Mouse (Mus musculus): ENCODE data around the gene Hamp2. TPM values are rescaled to one million over a fixed set of nuclear protein-coding genes. Genes with fewer than 3 reads are reported as not detected.
A peak's percentile ranks its signal among the peaks of the same experiment; 100 is the strongest.

Hamp2 gene
- polyA plus RNA-seq, 1 experiment, result 18.2 TPM

DNA sequence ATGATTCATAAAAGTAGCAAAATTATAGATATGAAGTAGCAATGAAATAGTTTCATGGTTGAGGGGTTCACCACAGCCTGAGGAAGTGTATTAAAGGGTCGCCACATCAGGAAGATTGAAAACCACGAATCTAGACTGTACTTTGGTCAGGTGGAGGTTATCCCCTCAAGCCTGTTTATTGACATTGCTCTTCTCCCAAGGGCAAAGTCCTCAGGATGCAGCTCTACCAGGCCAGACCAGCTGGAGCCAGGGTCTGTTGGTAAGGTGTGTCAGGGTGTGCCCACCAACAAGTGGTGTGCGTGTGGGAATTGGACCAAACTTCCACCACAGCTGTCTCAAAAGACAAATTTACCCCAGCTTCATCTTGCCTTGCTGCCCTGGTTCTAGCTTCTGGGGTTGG, 29.3 kb downstream of the Hamp2 start:
- WGBS, result 18% methylated on average over 3 of the region's 3 CpGs
- DNase-seq (ENCODE audit: low read depth in 1 of 2, low spot score in 2 of 2), result no peak
- Histone ChIP-seq H3K4me1 (ENCODE audit: control insufficient read depth, insufficient read depth, insufficient read length) (peaks cover 35% of the 10 kb centered on the region; the same call in 1 of the 2 replicates), H3K27me3 (ENCODE audit: control insufficient read depth, insufficient read depth, low read length) (no peaks in the 10 kb centered on the region), H3K36me3 (ENCODE audit: control insufficient read depth, insufficient read depth, low read length) (no peaks in the 10 kb centered on the region), H3K27ac (ENCODE audit: insufficient read depth, low read length) (peak overlapping the region; percentile 31), H3K4me3 (ENCODE audit: extremely low read depth, insufficient read depth, insufficient read length) (no peak overlapping the region)
- TF ChIP-seq CTCF (IDR thresholded peaks at IDR 0.05; ENCODE audit: extremely low read depth, insufficient read depth, insufficient read length, insufficient replicate concordance) (no peak), POLR2A (IDR thresholded peaks at IDR 0.05; ENCODE audit: low read depth, low read length) (no peak)

DNA sequence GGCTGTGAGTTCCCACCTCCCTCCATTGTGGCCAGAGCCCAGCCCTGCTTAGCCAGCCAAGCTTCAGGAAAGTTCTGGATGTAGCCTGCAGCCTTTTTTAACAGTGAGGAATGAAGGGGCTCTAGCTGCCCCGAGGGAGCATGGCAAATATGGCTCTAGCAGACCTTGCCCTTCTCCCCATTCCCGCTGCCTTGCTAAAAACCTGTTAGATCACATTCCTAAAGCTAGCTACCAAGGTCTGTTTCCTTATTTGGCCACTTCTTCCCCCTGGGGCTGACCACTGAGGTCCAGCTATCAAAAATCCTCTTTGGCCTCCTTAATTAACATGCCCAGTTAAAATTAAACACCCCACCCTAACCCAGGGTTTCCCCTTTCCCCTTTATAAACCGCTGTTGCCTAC, 32.0 kb downstream of the Hamp2 start:
- Histone ChIP-seq H3K27ac (ENCODE audit: insufficient read depth, low read length) (peak overlapping the region; percentile 94; the same call in 1 of the 2 replicates), H3K27me3 (ENCODE audit: control insufficient read depth, insufficient read depth, low read length) (no peaks in the 10 kb centered on the region), H3K36me3 (ENCODE audit: control insufficient read depth, insufficient read depth, low read length) (no peaks in the 10 kb centered on the region), H3K4me3 (ENCODE audit: extremely low read depth, insufficient read depth, insufficient read length) (no peak overlapping the region), H3K4me1 (ENCODE audit: control insufficient read depth, insufficient read depth, insufficient read length) (peaks cover 56% of the 10 kb centered on the region)
- TF ChIP-seq POLR2A (IDR thresholded peaks at IDR 0.05; ENCODE audit: low read depth, low read length) (no peak), CTCF (IDR thresholded peaks at IDR 0.05; ENCODE audit: extremely low read depth, insufficient read depth, insufficient read length, insufficient replicate concordance) (no peak)
- no peak for DNase-seq (ENCODE audit: low read depth in 1 of 2, low spot score in 2 of 2)
- WGBS, result 75% methylated on average over 3 of the region's 3 CpGs

DNA sequence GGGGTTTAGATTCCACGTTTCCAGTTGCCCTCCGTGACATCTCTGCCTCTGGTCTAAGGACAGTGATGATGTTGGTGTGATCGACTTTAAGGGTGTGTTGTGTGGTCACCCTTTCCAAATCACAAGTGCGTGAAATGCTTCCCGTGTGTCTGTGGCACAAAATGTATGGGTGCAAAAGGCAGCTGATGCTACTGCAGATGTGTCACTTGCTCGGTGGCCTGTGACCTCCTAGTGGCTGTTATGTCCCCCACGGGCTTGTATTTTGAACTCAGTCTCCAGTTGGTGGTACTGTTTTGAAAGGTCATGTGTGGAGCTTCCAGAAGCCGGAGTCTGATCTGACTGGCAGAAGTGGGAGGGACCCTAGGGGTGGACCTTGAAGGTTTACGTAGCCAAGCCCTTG, 32.7 kb downstream of the Hamp2 start:
- Histone ChIP-seq H3K4me1 (ENCODE audit: control insufficient read depth, insufficient read depth, insufficient read length) (peaks cover 59% of the 10 kb centered on the region), H3K27me3 (ENCODE audit: control insufficient read depth, insufficient read depth, low read length) (no peaks in the 10 kb centered on the region), H3K27ac (ENCODE audit: insufficient read depth, low read length) (peak overlapping the region; percentile 94), H3K4me3 (ENCODE audit: extremely low read depth, insufficient read depth, insufficient read length) (no peak overlapping the region), H3K36me3 (ENCODE audit: control insufficient read depth, insufficient read depth, low read length) (no peaks in the 10 kb centered on the region)
- TF ChIP-seq CTCF (IDR thresholded peaks at IDR 0.05; ENCODE audit: extremely low read depth, insufficient read depth, insufficient read length, insufficient replicate concordance) (no peak), POLR2A (IDR thresholded peaks at IDR 0.05; ENCODE audit: low read depth, low read length) (no peak)
- 66% methylated on average over 9 of the region's 9 CpGs for WGBS
- no peak for DNase-seq (ENCODE audit: low read depth in 1 of 2, low spot score in 2 of 2)

DNA sequence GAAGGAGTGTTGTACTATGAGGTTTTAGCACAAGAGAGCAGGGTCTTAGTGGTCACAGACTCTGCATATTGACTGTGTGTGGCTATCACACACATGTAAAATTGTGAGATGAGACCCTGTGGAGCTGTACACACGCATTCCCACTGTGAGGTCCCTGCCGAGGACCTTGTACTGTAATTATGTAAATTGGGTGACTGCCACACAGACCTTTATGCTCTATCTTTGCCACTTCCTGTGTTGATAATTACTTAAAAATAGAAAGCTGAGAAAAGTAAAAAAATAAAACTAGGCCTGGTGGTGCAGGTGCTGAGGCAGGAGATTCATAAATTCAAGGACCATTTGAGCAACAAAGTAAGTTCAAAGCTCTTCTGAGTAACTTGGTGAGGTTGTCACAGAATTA, 33.8 kb downstream of the Hamp2 start:
- 7% methylated on average over 2 of the region's 2 CpGs for WGBS
- no peak overlapping the region for H3K4me3 ChIP-seq (ENCODE audit: extremely low read depth, insufficient read depth, insufficient read length)
- no peaks in the 10 kb centered on the region for H3K27me3 ChIP-seq (ENCODE audit: control insufficient read depth, insufficient read depth, low read length)
- no peaks in the 10 kb centered on the region for H3K36me3 ChIP-seq (ENCODE audit: control insufficient read depth, insufficient read depth, low read length)
- DNase-seq (ENCODE audit: low read depth in 1 of 2, low spot score in 2 of 2), result no peak
- H3K27ac ChIP-seq (ENCODE audit: insufficient read depth, low read length), result peak overlapping the region; percentile 94
- TF ChIP-seq POLR2A (IDR thresholded peaks at IDR 0.05; ENCODE audit: low read depth, low read length), result peak; percentile 57; the same call in 1 of the 2 replicates
- TF ChIP-seq CTCF (IDR thresholded peaks at IDR 0.05; ENCODE audit: extremely low read depth, insufficient read depth, insufficient read length, insufficient replicate concordance), result no peak
- peaks cover 67% of the 10 kb centered on the region for H3K4me1 ChIP-seq (ENCODE audit: control insufficient read depth, insufficient read depth, insufficient read length)

DNA sequence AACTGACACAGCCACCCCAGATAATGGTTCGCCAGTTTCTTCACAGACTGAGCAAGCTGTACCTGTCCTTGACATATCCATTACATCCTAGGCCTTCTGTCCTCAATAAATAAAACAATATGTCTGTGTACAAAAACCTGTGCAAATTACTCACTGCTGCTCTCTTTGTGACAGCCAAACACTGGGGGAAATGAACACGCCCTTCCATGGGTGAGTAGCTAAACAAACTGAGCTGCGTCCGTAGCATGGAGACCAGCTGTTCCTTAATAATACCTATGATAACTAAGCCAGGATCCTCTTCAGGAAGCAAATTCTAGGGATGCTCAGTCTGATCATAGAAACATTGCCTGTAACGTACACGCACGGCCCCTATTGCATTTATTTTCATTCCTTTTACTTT, 35.7 kb downstream of the Hamp2 start:
- H3K27ac ChIP-seq (ENCODE audit: insufficient read depth, low read length), result peak overlapping the region; percentile 84
- no peaks in the 10 kb centered on the region for H3K36me3 ChIP-seq (ENCODE audit: control insufficient read depth, insufficient read depth, low read length)
- peaks cover 67% of the 10 kb centered on the region for H3K4me1 ChIP-seq (ENCODE audit: control insufficient read depth, insufficient read depth, insufficient read length)
- no peak for TF ChIP-seq CTCF (IDR thresholded peaks at IDR 0.05; ENCODE audit: extremely low read depth, insufficient read depth, insufficient read length, insufficient replicate concordance)
- no peak for TF ChIP-seq POLR2A (IDR thresholded peaks at IDR 0.05; ENCODE audit: low read depth, low read length)
- DNase-seq (ENCODE audit: low read depth in 1 of 2, low spot score in 2 of 2), result no peak
- no peaks in the 10 kb centered on the region for H3K27me3 ChIP-seq (ENCODE audit: control insufficient read depth, insufficient read depth, low read length)
- WGBS, result 63% methylated on average over 7 of the region's 7 CpGs
- H3K4me3 ChIP-seq (ENCODE audit: extremely low read depth, insufficient read depth, insufficient read length), result no peak overlapping the region

DNA sequence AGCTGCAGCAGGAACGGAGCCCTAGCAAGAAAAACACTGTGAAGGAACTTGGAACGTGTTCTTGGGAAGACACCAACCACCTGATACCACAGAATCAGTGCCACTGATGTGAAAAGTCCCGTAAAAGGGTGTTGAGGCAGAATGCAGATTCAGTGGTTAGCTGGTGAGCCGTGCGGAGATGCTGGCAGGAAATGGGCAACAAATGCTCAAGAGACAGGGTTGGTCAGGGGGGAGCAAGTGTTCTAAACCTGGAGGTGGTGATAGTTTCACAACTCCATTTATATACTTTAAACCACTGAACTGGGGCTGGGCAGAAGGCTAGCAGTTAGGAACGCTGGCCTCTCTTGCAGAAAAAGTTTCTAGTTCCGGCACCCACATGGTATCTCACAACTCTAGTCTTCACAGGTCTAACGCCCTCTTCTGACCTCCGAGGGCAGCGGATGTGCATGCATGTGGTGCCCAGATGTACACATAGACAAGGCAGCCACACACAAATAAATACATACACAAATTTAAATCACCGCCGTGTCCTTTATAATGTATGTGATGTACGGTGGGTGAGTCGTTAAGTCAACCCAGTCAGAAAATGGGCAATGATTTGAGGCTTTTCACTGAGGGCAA, 36.8 kb downstream of the Hamp2 start:
- H3K36me3 ChIP-seq (ENCODE audit: control insufficient read depth, insufficient read depth, low read length), result no peaks in the 10 kb centered on the region
- H3K4me1 ChIP-seq (ENCODE audit: control insufficient read depth, insufficient read depth, insufficient read length), result peaks cover 62% of the 10 kb centered on the region
- H3K27ac ChIP-seq (ENCODE audit: insufficient read depth, low read length), result peak overlapping the region; percentile 96
- DNase-seq (ENCODE audit: low read depth in 1 of 2, low spot score in 2 of 2), result peak; percentile 76 to 81
- WGBS, result 15% methylated on average over 14 of the region's 14 CpGs
- no peak; the same call in 1 of the 2 replicates for TF ChIP-seq POLR2A (IDR thresholded peaks at IDR 0.05; ENCODE audit: low read depth, low read length)
- TF ChIP-seq CTCF (IDR thresholded peaks at IDR 0.05; ENCODE audit: extremely low read depth, insufficient read depth, insufficient read length, insufficient replicate concordance), result no peak
- no peaks in the 10 kb centered on the region for H3K27me3 ChIP-seq (ENCODE audit: control insufficient read depth, insufficient read depth, low read length)
- peak overlapping the region; percentile 29; the same call in 1 of the 2 replicates for H3K4me3 ChIP-seq (ENCODE audit: extremely low read depth, insufficient read depth, insufficient read length)

DNA sequence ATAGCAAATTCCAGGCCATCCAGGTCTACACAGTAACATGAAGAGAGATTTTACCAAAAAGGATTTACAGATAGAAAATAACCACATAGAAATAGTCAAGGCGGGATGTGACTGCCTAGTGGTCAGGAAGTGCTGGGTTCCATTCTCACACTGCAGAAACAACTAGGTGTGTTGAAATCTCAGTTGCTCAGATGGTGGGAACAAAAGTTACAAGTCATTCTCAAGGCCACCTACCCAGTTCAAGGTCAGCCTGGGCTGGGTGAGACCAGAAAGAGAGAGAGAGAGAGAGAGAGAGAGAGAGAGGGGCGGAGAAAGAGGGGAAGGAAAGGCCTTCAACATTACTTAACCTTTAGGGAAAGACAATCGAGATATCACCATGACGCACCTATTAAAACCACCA, 37.6 kb downstream of the Hamp2 start:
- WGBS, result 37% methylated on average over 4 of the region's 4 CpGs
- peak overlapping the region; percentile 96 for H3K27ac ChIP-seq (ENCODE audit: insufficient read depth, low read length)

More for the DNA sequence above, 37.6 kb downstream of the Hamp2 start:
- DNase-seq (ENCODE audit: low read depth in 1 of 2, low spot score in 2 of 2), result no peak
- Histone ChIP-seq H3K4me3 (ENCODE audit: extremely low read depth, insufficient read depth, insufficient read length) (no peak overlapping the region), H3K36me3 (ENCODE audit: control insufficient read depth, insufficient read depth, low read length) (no peaks in the 10 kb centered on the region), H3K27me3 (ENCODE audit: control insufficient read depth, insufficient read depth, low read length) (no peaks in the 10 kb centered on the region), H3K4me1 (ENCODE audit: control insufficient read depth, insufficient read depth, insufficient read length) (peaks cover 55% of the 10 kb centered on the region)
- TF ChIP-seq CTCF (IDR thresholded peaks at IDR 0.05; ENCODE audit: extremely low read depth, insufficient read depth, insufficient read length, insufficient replicate concordance), result no peak
- no peak for TF ChIP-seq POLR2A (IDR thresholded peaks at IDR 0.05; ENCODE audit: low read depth, low read length)

Measured in spleen, adult 2 months (tissue).